Mouse (Mus musculus) Patski (cell line): ENCODE measurements around the gene Rhox4f. TPM values are rescaled to one million over a fixed set of nuclear protein-coding genes. Genes with fewer than 3 reads are reported as not detected.
"Not testable (repeated sequence)": the region's sequence is repeated elsewhere in the genome, so short reads cannot be mapped to it uniquely, and the experiment has no call there.

Experiments
- ATAC-seq: fragments of 100-300 bp; one replicate; pipeline ENCODE4 v1.8.0; 2021
- CTCF ChIA-PET: fragments of 350-600 bp; sonication (Branson Sonifier 250); formaldehyde crosslinking; loops from one replicate; lab custom pipeline; 2022; ENCODE audit warnings: inconsistent platforms; lab: Charles Lee
- POLR2A ChIA-PET: fragments of 350-600 bp; sonication (Branson Sonifier 250); formaldehyde crosslinking; loops from one replicate; lab custom pipeline; 2022; ENCODE audit warnings: antibody characterized with exemption, inconsistent platforms; lab: Charles Lee
- DNase-seq: peaks from one replicate; pipeline ENCODE4 v3.0.0-alpha.2; 2011; ENCODE audit warnings: low read depth, low spot score
- H3K27me3 ChIP-seq: fragments of 371-371 bp; one replicate; pipeline ENCODE4 v1.5.1; 2021
- in situ Hi-C: fragments of 300-500 bp; cut with MboI; formaldehyde crosslinking; loops from 3 replicates; pipeline ENCODE4 v1.11.1; 2018; ENCODE audit warnings: low pct_unique_long_range_greater_than_20kb, mixed read lengths
- polyA plus RNA-seq: library from polyadenylated mRNA; unstranded; gene quantifications from one replicate; pipeline ENCODE4 v1.2.3, GENCODE M21; 2021

The Rhox4f gene
- polyA plus RNA-seq: not detected

DNA sequence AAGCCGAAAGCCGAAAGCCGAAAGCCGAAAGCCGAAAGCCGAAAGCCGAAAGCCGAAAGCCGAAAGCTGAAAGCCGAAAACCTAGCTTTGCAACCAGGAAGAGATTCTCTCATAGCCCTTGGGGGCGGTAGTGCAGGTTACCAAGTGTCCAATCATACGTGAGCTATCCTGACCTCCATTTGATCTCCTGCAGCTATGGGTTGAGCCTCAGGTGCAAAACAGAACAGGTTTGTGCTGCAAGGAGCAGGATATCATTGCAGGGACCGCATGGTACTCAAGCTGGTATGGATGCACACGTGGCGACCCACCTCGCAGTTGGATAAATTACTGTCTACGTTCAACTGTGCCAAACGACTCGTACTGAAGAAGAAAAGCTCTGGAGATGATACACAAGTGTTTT, at the start of gene Rhox4f:
TSS of gene Rhox4f (minus strand) at position 101 of the 400 bp plus-strand sequence.
- POLR2A ChIA-PET, in situ Hi-C loops, H3K27me3 ChIP-seq, ATAC-seq, DNase-seq, CTCF ChIA-PET: not testable (repeated sequence)

DNA sequence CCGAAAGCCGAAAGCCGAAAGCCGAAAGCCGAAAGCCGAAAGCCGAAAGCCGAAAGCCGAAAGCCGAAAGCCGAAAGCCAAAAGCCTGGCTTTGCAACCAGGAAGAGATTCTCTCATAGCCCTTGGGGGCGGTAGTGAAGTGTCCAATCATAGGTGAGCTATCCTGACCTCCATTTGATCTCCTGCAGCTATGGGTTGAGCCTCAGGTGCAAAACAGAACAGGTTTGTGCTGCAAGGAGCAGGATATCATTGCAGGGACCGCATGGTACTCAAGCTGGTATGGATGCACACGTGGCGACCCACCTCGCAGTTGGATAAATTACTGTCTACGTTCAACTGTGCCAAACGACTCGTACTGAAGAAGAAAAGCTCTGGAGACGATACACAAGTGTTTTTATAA, 43.7 kb upstream of the Rhox4f start, which contains the start of gene Rhox4g:
TSS of gene Rhox4g (minus strand) at position 101 of the 400 bp plus-strand sequence.
- DNase-seq, CTCF ChIA-PET, in situ Hi-C loops, ATAC-seq, POLR2A ChIA-PET, H3K27me3 ChIP-seq: not testable (repeated sequence)

DNA sequence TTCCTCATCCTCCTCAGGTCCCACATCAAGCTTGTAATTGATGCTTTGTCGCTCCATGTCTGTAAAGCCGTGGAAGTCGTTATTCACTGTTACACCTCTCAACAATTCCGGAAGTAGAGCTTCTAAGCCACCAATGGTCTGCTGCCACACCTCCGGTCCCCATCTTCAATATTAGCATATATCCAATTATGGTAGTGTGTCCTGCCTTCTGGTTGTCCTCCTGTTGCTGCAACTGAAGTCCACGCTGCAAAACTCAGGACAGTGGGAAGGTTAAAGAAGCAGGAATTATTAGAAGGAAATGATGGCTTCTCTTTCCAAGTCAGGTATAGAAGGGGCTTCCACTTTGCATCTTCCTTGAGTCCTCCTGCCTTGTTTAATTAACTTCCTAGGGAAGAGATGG, 35.9 kb upstream of the Rhox4f start, which contains the start of gene Rhox2g:
TSS of gene Rhox2g (minus strand) at position 101 of the 400 bp plus-strand sequence.
- CTCF ChIA-PET, POLR2A ChIA-PET, in situ Hi-C loops, H3K27me3 ChIP-seq, ATAC-seq, DNase-seq: not testable (repeated sequence)

GRCm38 (mm10) chrX:37628512-37628911, 21.0 kb upstream of the Rhox4f start, which contains the start of gene Rhox3g:
TSS of gene Rhox3g (minus strand) at chrX:37628612.
- CTCF ChIA-PET, ATAC-seq, in situ Hi-C loops, H3K27me3 ChIP-seq, POLR2A ChIA-PET, DNase-seq: not testable (repeated sequence)

- H3K27me3 ChIP-seq, in situ Hi-C loops, CTCF ChIA-PET, DNase-seq, POLR2A ChIA-PET, ATAC-seq: not testable (repeated sequence)
Observed at GRCm38 (mm10) chrX:37580692-37581091, 26.8 kb downstream of the Rhox4f start, which contains the start of gene Rhox3f. TSS of gene Rhox3f (plus strand) at chrX:37580992.

GRCm38 (mm10) chrX:37572638-37573037, 34.9 kb downstream of the Rhox4f start:
- DNase-seq, ATAC-seq, POLR2A ChIA-PET, CTCF ChIA-PET, H3K27me3 ChIP-seq, in situ Hi-C loops: not testable (repeated sequence)

DNA sequence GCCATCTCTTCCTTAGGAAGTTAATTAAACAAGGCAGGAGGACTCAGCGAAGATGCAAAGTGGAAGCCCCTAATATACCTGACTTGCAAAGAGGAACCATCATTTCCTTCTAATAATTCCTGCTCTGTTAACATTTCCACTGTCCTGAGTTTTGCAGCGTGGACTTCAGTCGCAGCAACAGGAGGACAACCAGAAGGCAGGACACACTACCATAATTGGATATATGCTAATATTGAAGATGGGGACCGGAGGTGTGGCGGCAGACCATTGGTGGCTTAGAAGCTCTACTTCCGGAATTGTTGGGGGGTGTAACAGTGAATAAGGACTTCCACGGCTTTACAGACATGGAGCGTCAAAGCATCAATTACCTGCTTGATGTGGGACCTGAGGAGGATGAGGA, 36.4 kb downstream of the Rhox4f start, which contains the start of gene Rhox2f:
TSS of gene Rhox2f (plus strand) at position 301 of the 400 bp plus-strand sequence.
- H3K27me3 ChIP-seq, POLR2A ChIA-PET, in situ Hi-C loops, CTCF ChIA-PET, ATAC-seq, DNase-seq: not testable (repeated sequence)

DNA sequence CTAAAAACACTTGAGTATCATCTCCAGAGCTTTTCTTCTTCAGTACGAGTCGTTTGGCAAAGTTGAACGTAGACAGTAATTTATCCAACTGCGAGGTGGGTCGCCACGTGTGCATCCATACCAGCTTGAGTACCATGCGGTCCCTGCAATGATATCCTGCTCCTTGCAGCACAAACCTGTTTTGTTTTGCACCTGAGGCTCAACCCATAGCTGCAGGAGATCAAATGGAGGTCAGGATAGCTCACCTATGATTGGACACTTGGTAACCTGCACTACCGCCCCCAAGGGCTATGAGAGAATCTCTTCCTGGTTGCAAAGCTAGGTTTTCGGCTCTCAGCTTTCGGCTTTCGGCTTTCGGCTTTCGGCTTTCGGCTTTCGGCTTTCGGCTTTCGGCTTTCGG, 50.4 kb downstream of the Rhox4f start, which contains the start of gene Rhox4e:
TSS of gene Rhox4e (plus strand) at position 301 of the 400 bp plus-strand sequence.
- POLR2A ChIA-PET, in situ Hi-C loops, H3K27me3 ChIP-seq, DNase-seq, ATAC-seq, CTCF ChIA-PET: not testable (repeated sequence)

Other genes with a start within 250 kb of the Rhox4f start
- not detected for gene Rhox3a2, start 227.7 kb downstream of the Rhox4f start, polyA plus RNA-seq
- not detected for gene Rhox4a2, start 216.9 kb downstream of the Rhox4f start, polyA plus RNA-seq
- not detected for gene Rhox2b, start 195.6 kb downstream of the Rhox4f start, polyA plus RNA-seq
- not detected for gene Rhox4b, start 175.2 kb downstream of the Rhox4f start, polyA plus RNA-seq
- not detected for gene Rhox2c, start 154.0 kb downstream of the Rhox4f start, polyA plus RNA-seq
- not detected for gene Rhox3c, start 149.1 kb downstream of the Rhox4f start, polyA plus RNA-seq
- gene Rhox4c, start 127.4 kb downstream of the Rhox4f start, polyA plus RNA-seq: not detected
- not detected for gene Rhox2d, start 114.3 kb downstream of the Rhox4f start, polyA plus RNA-seq
- not detected for gene Rhox4d, start 93.3 kb downstream of the Rhox4f start, polyA plus RNA-seq
- not detected for gene Rhox2e, start 77.3 kb downstream of the Rhox4f start, polyA plus RNA-seq
- gene Rhox3e, start 65.7 kb downstream of the Rhox4f start, polyA plus RNA-seq: not detected
- not detected for gene Rhox4e, start 50.3 kb downstream of the Rhox4f start, polyA plus RNA-seq
- not detected for gene Rhox2f, start 36.3 kb downstream of the Rhox4f start, polyA plus RNA-seq
- gene Rhox3f, start 26.7 kb downstream of the Rhox4f start, polyA plus RNA-seq: not detected
- gene Rhox3g, start 20.9 kb upstream of the Rhox4f start, polyA plus RNA-seq: not detected
- not detected for gene Rhox2g, start 35.8 kb upstream of the Rhox4f start, polyA plus RNA-seq
- gene Rhox4g, start 43.6 kb upstream of the Rhox4f start, polyA plus RNA-seq: not detected
- gene Rhox3h, start 61.1 kb upstream of the Rhox4f start, polyA plus RNA-seq: not detected
- gene Rhox2h, start 65.6 kb upstream of the Rhox4f start, polyA plus RNA-seq: not detected
- 1.9 TPM for gene Rhox5, start 197.1 kb upstream of the Rhox4f start, polyA plus RNA-seq
- not detected for gene Rhox6, start 219.2 kb upstream of the Rhox4f start, polyA plus RNA-seq
- gene Rhox7a, start 224.0 kb upstream of the Rhox4f start, polyA plus RNA-seq: not detected